Mouse (Mus musculus): Measurements from ENCODE around the gene Flad1.
A peak's percentile ranks its signal among the peaks of the same experiment; 100 is the strongest.

Flad1 gene

DNA sequence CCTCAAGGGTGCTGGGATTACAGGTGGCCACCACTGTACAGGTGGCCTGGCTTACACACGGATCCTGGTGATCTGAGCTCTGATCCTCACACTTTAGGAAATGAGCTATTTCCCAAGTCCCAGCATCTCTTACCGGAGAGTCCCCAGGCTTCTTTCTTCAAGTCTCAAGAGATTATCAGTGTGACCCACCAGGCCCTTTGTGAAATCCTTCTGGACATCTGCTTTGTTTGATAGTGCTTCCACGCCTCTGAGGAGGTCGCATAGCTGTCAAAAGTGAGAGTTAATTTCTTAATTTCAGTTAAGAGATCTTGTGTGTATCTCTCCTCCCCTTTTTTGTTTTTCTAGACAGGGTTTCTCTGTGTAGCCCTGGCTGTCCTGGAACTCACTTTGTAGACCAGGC is 14.2 kb upstream of the Flad1 start:
- no peak for DNase-seq

DNA sequence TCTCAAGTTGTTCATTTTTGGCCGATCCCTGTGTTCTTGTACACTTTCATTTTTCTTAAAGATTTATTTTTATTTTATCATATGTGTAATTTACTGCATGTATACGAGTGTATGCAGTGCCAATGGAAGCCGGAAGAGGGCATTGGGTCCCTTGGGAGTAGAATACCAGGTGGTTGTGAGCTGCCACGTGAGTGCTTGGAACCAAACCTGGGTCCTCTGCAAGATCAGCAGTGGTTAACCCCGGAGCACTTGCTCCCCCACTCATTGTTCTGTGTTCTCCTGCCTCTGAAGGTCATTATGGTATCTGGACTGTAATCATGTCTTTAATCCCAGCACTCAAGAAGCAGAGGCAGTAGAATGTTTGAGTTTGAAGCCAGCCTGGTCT is 13.5 kb upstream of the Flad1 start:
- DNase-seq, result no peak

DNA sequence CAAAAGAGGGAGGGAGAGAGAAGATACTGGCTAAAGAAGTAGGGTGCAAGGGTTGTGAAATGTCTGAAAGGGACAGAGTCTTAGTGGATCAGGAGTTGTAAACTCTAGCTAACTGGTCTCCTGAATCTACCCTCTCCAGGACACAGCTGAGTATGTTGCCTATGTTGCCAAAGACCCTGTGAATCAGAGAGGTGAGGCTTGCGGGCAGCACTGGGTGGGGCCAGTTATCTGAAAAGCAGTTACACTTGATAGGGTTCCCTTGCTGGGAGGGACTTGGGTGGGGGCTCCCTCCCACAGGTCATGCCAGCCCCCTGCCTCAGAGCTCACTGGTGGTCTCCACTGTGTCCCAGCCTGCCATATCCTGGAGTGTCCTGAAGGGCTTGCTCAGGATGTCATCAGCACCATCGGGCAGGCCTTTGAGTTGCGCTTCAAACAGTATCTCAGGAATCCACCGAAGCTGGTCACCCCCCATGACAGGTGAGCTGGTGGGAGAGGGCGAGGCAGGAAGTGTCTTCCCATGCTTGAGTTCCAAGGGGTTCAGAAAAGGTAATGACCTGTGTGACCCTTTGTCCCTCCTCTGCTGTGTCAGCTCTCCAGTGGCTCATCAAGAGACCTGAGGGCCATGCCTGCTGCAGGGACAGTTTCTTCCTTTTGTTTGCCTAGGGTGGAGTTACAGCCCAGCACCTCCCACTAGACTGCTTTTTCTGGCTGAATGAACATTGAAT is 12.9 kb upstream of the Flad1 start:
- no peak for DNase-seq

DNA sequence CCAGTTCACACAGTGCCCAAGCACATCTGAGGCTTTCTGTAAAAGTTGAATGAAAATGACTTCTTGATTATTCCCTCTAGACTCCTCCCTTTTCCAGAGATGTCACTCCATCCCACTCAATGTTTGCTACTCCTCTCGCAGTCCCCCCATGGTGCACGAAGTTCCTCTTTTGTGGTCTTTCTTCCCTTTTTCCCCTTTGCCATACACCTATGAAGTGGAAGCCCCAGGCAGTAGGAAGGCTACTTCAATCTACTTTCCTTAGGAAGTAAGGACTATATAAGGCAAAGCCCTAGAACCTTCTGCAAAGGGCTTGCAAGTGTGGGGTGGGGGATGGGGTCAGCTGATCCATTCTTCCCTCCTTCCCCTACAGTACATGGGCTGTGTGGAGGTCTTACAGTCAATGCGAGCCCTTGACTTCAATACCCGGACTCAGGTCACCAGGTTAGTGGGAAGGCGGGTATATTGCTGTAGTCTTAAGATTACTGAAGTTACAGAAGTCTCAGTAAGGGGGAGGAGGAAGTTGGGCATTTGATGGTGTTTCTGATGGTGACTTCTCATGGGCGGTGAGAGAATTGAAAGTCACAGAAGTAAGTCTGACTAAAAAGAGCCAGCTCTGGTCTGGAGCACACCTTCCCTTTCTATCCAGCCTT is 11.0 kb upstream of the Flad1 start:
- DNase-seq, result no peak

DNA sequence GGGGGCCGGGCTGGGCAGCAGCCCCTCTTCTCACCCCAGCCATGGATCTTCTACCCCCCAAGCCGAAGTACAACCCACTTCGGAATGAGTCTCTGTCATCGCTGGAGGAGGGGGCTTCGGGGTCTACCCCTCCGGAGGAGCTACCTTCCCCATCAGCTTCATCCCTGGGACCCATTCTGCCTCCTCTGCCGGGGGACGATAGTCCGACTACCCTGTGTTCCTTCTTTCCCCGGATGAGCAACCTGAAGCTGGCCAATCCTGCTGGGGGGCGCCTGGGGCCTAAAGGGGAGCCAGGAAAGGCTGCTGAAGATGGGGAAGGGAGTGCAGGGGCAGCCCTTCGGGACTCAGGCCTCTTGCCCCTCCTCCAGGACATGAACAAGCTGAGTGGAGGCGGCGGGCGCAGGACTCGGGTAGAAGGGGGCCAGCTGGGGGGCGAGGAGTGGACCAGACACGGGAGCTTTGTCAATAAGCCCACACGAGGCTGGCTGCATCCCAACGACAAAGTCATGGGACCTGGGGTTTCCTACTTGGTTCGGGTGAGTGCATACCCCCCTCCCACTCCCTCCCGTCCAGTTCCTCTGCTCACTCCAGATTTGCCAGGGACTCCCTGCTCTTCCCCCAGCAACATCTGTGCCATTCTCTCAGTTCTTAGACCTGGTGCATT is 10.3 kb upstream of the Flad1 start:
- DNase-seq, result no peak

DNA sequence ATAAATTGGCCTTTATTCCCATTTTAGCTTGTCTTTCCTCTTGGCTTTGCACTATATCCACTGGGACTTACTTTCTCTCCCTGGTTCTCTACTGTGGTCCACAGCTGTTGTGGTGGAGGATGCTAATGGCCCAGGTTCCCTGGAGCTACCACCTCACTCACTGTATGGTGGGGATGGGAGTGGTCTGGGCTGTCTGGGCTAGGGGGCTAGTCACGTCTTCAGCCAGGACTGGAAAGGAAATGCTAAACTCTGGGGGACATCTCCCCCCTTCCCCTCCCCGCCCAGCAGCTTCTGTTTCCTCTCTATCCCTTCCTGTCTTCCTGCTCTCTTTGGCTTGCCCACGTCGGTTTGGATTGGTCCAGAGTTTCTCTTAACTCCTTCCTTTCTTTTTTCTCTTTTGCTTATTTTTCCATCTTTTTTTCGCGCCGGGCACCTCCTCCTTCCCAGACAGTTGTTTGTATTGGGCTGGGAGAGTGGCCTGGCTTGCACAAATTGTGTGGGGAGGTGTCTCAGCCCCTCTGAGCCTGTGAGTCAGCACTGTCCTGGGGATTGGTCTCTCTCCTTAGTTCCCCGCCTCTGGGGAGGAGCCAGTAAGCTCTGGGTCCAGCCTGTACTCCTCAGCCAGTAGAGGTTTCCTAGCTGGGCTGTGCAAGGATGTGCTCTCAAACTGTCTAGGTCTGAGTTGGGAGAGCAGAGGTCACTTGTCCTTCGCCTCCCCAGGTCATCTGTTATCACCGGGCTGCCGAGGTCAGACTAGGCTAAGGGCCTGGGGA is 9.5 kb upstream of the Flad1 start:
- DNase-seq, result peak; percentile 43

DNA sequence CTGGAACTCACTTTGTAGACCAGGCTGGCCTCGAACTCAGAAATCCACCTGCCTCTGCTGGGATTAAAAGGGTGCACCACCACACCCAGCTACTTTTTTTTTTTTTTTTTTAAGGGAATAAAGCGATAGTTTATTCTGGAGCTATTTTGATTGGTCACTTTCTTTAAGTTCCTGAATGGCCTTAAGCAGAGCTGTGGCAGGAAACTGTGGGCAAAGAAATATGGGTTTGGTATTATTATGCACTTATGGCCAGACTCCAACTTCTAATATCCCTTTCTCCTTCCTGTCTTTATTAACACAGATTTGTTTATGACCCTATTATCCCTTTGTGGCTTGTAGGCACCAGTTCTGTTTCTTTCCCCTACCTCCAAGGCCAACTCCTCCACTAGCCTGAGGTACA is 8.8 kb upstream of the Flad1 start:
- DNase-seq, result no peak

DNA sequence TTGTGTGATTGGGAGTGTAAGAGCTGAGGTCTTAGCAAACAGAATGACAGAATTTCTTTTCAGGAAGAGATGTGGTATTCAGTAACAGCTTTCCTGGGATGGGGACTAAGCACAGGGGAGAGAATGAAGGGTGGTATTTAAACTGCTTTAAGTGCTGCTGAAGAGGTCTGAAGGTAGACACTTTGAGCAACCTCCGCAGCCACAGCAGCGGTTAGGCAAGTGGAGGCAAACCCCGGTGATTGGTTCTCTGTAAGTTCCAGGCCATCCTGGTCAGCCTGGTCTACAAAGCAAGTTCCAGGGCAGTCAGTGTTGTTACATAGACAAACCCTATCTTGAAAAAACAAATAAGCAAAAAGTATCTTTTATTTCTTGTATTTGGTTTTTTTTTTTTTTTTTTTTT is 8.3 kb upstream of the Flad1 start:
- no peak for DNase-seq

DNA sequence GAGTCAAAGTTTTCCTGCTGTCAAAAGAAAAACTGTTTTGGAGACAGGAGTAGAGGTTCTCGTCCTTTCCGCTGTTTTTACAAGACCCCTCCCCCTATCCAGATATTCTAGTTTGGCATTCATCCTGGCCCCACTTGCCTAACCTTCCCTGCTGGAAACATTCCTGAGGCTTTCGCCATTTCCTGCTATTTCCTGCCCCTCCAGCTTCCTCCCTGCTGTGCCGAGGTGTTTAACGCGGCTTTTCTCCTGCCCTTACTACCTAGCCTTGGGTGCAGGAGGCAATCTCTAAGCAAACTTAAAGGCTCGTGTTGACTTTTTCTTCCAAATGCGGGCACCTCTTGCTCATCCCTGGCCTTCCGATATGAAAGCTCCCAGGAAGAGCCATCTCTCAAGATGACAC is 7.9 kb upstream of the Flad1 start:
- no peak for DNase-seq

DNA sequence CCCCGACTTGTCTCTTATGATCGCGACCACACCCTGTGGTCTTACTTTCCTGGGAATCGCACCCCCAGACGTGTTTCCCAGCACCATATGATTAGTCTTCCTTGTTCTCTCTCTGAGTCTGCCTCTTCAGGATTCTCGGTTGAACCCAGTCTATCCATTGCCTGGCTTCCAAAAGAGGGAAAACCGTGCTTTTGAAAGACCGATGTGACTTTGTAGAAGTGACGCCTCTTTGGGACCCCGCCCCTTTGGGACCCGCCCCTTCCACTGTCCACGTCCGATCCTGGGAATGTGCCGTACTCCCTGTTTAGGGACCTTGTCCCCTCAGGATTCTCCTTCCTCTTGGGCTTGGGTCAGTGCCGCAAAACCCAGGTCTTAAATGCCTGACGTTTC is 7.2 kb upstream of the Flad1 start:
- no peak for DNase-seq

DNA sequence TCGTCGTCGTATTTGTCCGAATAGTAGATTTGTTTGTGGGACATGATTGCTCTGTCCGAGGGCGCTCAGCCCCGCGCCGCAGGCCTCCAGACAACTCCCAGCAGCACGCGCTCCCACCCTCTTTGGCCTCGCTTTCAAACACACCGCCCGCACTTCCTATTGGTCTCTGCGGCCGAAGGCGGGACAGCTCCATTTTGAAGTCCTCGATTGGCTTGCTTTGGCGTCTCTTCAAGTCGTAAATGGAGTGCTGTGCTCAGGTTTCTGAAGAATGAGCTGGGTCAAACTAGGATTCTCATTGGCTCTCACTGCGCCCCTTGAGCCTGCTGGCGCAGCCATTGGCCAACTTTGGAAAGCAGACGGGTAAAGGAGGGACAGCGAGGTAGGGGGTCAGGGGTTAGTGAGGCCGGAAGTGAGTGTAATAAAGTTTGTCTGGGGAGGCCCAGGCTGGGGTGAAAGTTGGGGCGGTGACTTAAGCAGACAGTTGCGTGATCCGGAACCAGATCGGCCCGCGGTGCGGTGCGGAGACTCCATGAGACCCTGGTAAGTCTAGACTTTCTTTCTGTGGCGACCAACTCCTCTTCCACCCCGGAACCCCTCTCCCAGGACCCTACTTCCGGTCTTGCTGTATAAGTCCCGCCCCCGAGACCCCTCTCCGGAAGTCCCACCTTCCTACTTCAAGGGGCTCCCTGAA is 6.6 kb upstream of the Flad1 start, which contains the start of the genes Cks1b and Shc1:
Cks1b (minus strand) TSS at position 214 of the 691 bp plus-strand sequence.
Shc1 (plus strand) TSS at position 274 of the 691 bp plus-strand sequence.
- DNase-seq, result peak; percentile 85

DNA sequence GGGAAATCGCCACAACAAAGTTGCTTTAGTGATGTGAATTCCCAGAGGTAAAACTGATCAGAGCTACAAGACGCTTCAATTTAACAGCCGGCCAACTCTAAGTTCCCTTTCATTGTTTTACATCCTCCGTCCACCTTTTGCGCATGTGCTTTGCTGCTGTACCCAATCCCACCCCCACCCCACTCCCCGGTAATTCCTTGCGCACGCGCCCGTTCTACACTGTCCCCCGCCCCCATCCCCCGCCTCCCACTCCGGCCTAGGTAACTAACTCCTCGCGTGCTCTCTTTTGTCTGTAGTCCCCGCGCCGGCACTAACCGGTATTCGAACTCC is 6.1 kb upstream of the Flad1 start:
- no peak for DNase-seq

DNA sequence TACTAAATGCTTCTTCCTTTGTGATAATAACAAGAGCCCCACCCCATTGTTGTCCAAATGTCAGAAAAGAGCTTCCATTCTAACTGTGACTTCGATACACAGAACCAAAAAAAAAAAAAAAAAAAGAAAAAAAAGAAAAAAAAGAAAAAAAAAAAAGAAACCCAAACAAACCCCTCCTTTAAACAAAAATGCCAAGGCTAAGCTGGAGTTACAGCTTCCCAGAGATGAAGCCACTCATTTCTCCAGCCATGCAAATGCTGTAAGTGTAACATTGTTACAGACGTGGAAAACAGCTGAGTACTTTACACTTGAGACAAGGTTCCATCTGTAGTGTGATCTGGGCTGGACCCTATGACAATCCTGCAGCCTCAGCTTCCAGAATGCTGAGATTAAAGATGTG is 5.5 kb upstream of the Flad1 start:
- DNase-seq, result no peak

DNA sequence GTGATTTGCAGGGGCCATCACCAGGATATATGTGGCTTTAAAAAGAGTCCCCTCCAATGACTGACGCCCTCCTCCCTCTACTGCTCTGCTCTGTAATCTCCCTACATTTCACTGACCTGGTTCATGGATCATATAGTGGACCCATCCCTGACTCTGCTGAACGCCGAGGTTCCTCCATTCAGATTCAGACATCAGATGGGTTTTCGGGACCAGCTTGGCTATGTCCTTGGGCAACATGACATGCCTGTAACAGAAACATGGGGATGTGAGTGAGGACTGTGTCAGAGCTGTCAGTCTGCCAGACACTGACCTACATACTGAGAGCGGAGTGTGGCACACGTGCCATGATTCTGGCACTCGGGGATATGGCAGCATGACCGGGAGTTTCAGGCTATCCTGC is 4.5 kb upstream of the Flad1 start:
- no peak for DNase-seq

DNA sequence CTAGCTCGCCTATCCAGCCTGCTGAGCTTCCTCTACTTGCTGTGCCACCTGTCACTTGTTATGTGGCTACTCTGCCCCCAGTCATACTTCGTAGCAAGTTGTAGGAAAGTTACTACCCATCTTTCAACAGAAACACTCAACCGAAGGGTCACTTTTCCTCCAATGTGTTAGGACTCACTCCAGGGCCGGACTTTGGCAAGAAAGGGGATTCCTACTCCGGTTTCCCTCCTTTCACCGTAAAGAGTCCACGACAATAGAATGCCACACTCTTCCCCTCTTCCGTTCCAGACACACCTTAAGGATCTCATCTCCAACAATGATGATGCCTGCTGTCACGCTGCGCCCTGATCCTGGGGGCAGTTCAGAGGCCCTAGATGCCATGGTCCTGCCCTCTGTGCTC is 806 bp downstream of the Flad1 start:
- DNase-seq, result no peak

DNA sequence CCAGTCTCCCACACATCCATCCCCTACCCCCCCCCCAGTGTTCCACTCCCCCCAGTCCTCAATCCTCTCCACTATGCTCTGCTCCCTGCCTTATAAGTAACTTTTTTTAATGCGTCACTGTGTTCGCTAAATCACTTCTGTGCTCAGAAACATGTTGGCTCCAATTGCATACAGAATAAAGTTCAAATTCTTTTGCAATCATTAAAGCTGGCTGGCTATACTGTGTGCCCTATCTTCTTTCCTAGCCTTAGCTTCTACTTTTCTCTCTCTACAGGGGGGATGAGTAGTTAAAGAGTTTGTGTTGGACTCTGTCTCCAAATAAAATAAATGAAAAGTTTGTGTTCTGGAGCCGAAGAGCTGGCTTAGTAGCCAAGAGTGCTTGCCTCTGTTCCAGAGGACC is 2.0 kb downstream of the Flad1 start:
- DNase-seq, result no peak

DNA sequence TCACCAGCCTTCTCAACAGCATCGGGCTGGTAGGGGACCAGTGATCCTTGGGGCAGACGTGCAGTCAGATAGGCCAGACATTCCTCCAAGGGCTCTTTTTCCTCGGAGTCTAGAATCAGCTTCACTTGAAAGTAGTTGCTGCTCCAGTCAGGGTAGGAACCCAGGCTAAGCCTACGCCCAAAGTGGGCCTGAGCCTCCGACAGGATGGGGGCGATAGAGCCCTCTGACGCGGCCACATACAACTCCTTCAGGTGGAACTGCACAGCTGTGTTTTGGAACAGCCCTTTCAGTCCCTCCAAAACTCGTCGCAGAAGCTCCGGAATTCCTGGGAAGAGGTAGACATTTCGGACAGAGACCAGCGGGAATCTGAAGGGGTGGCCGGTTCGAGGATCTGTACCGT is 3.2 kb downstream of the Flad1 start:
- no peak for DNase-seq

DNA sequence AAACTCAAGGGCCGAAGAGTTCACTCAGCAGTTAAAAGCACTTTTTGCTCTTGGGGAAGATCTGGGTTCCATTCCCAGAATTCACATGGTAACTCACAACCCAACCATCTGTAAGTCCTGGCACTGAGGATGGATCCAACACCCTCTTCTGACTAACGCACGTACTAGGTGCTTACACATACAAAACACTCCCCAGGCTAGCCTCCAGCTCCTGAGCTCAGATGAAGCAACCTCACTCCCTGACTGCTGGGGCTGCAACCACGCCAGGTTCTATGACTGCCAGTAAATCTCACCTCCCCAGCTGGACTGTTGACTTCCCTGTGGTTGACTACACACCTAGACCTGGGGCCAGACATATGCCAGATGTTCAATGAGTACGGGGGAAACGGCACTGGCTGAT is 4.8 kb downstream of the Flad1 start:
- no peak for DNase-seq

DNA sequence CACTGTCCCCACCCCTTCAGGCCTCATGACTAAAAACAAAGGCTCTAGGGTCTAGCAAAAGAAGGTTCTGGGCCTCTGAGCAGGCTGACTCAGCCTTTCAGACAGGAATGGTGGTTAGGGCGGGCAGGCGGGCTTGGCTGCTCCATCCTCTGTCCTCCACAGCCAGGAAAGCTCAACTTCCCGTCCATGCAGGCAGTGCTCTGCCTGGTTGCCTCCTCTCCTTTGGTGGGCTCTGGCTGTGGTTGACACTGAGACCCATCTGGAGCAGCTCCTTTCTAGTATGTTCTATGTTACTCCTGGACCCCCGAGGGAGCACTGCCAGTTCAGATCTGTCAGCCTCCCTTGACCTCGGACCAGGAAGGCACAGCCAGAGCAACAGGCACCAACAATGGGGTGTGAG is 9.0 kb downstream of the Flad1 start, which contains the start of gene Lenep:
Lenep (minus strand) TSS at position 101 of the 400 bp plus-strand sequence.
- no peak for DNase-seq

DNA sequence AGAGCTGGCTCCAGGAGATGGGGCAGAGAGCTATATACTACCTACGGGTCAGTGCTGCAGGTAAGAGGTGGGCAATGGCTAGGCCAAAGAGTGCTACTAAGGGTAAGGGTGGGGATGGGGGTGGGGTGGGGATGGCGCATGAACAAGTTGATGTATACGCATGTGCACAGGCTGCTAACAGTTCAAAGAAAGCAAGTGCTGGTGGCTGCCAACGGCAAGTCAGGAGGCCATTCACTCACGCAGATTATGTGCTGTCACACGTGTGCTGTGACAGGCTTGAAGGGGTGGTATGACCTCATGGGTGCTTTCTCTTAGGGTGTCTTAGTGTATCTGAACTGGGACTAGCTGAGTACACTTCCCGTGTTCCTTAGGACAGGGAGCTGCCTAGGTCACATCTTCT is 10.3 kb downstream of the Flad1 start:
- DNase-seq, result no peak

DNA sequence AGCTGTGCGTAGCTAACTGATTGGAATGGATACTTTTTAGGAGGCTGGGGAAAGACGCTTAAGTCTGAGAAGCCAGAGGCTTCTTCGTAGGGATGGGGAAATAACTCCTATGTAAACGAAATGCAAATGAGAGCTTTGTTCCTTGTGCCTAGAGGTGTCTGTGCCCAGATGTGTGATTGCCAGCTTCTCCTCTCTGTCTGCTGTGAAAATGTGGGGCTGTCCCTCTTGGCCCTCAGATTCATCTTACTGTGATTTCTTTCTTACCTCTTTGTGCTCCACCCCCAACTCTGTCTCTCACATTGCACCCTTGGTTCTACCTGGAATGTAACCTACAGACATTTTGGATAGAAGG is 15.0 kb downstream of the Flad1 start:
- DNase-seq, result no peak

DNA sequence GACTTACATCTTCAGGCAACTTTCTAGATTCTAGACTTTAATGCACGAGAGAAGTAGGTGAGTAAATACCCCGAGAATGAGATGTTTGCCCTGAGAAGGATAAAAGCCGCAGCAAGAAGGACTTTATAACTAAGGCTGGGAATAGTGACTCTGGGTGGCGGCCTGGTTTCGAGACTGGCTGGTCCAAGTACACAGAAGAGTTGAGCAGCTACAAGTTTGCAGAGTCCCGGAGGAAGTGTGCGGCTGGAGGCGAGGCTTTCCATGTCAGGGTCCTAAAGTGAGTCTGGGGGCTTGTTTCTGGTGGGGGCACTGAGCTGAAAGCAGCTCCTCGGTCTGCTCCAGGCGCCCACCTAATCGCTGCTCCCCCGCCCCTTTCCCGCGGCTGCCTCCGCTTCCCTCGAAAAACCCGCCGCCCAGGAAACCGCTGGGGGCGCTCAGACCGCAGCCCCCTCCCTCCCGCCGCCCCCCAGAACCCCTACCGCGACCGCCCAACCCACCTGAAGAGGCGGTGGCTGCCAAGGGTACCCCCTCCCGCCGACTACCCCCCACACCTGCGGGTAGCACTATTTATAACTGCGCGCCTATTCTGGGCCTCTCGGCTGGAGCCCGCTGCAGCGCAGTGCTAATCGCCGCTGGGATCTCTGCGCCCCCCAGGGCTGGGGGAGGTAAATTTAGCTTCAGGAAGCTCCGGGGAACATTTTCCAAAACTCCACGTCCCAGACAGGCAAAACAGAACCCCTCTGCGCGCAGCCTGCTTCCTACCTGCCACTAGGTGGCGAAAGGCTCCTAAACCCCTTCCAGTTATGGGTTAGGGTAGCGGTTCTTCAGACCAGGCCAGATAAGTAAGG is 15.6 kb downstream of the Flad1 start:
- DNase-seq, result peak; percentile 57
